Mouse (Mus musculus) central nervous system, embryonic 11.5 days (tissue): ENCODE data around the gene Etv1. TPM values are rescaled to one million over a fixed set of nuclear protein-coding genes. Genes with fewer than 3 reads are reported as not detected.

Experiments
- polyA plus RNA-seq: library from polyadenylated mRNA; depleted of rRNA; stranded (reverse); fragments of >200 nt; gene quantifications from 2 replicates; pipeline ENCODE4 v1.2.3, GENCODE M21; 2012; rRNA removed

Gene Etv1
- polyA plus RNA-seq, result 5.0 and 7.7 TPM in 2 replicates

GRCm38 (mm10) chr12:38779186-38779777 lies at the start of gene Etv1:
Etv1 (plus strand) TSS chr12:38779380.

